Mouse (Mus musculus): ENCODE measurements around the gene D930048N14Rik. TPM values are rescaled to one million over a fixed set of nuclear protein-coding genes. Genes with fewer than 3 reads are reported as not detected.

Gene D930048N14Rik
- polyA plus RNA-seq, 1 experiment from 2014 or later, result 5.9 TPM

GRCm38 (mm10) chr11:51646245-51646644 is 4.5 kb upstream of the D930048N14Rik start:
- Histone ChIP-seq H3K27me3 (ENCODE audit: control insufficient read depth, insufficient read depth, low read length) (no peaks in the 10 kb centered on the region), H3K9me3 (replicated peaks; ENCODE audit: control insufficient read depth, low read length) (no peaks in the 10 kb centered on the region), H3K4me3 (replicated peaks; ENCODE audit: low read length) (no peak overlapping the region), H3K27ac (ENCODE audit: low read length) (0 out of 2 replicates have a peak overlapping the region, but pooled peaks have one; percentile 3), H3K36me3 (ENCODE audit: control insufficient read depth, insufficient read depth, low read length) (no peaks in the 10 kb centered on the region), H3K4me2 (ENCODE audit: low read depth, low read length) (no peak overlapping the region), H3K4me1 (ENCODE audit: control insufficient read depth, insufficient read depth, low read length) (peaks cover 24% of the 10 kb centered on the region), H3K9ac (ENCODE audit: low read length) (no peak overlapping the region)
- ATAC-seq (ENCODE audit: insufficient read depth, low FRiP score), result no peak
- 75% methylated on average over 7 of the region's 7 CpGs for WGBS

GRCm38 (mm10) chr11:51646751-51647667 is 3.7 kb upstream of the D930048N14Rik start:
- peak overlapping the region; percentile 27; the same call in 1 of the 2 replicates for H3K4me2 ChIP-seq (ENCODE audit: low read depth, low read length)
- WGBS, result 61% methylated on average over 15 of the region's 15 CpGs

GRCm38 (mm10) chr11:51648566-51648965 is 2.2 kb upstream of the D930048N14Rik start:
- H3K4me1 ChIP-seq (ENCODE audit: control insufficient read depth, insufficient read depth, low read length), result peaks cover 24% of the 10 kb centered on the region
- no peak for ATAC-seq (ENCODE audit: insufficient read depth, low FRiP score)

More at GRCm38 (mm10) chr11:51646751-51647667, 3.7 kb upstream of the D930048N14Rik start:
- ATAC-seq (ENCODE audit: insufficient read depth, low FRiP score), result no peak
- Histone ChIP-seq H3K27ac (ENCODE audit: low read length) (peak overlapping the region; percentile 48), H3K9me3 (replicated peaks; ENCODE audit: control insufficient read depth, low read length) (no peaks in the 10 kb centered on the region), H3K9ac (ENCODE audit: low read length) (peak overlapping the region; percentile 44; the same call in 1 of the 2 replicates), H3K4me1 (ENCODE audit: control insufficient read depth, insufficient read depth, low read length) (peaks cover 24% of the 10 kb centered on the region), H3K27me3 (ENCODE audit: control insufficient read depth, insufficient read depth, low read length) (no peaks in the 10 kb centered on the region), H3K4me3 (replicated peaks; ENCODE audit: low read length) (no peak overlapping the region), H3K36me3 (ENCODE audit: control insufficient read depth, insufficient read depth, low read length) (no peaks in the 10 kb centered on the region)

GRCm38 (mm10) chr11:51649111-51649888 is 1.5 kb upstream of the D930048N14Rik start:
- Histone ChIP-seq H3K4me3 (replicated peaks; ENCODE audit: low read length) (peak overlapping the region; percentile 73), H3K27ac (ENCODE audit: low read length) (peak overlapping the region; percentile 94; the same call in 1 of the 2 replicates), H3K4me1 (ENCODE audit: control insufficient read depth, insufficient read depth, low read length) (peaks cover 24% of the 10 kb centered on the region), H3K4me2 (ENCODE audit: low read depth, low read length) (peak overlapping the region; percentile 90), H3K9ac (ENCODE audit: low read length) (peak overlapping the region; percentile 85), H3K36me3 (ENCODE audit: control insufficient read depth, insufficient read depth, low read length) (no peaks in the 10 kb centered on the region), H3K27me3 (ENCODE audit: control insufficient read depth, insufficient read depth, low read length) (no peaks in the 10 kb centered on the region), H3K9me3 (replicated peaks; ENCODE audit: control insufficient read depth, low read length) (no peaks in the 10 kb centered on the region)
- WGBS, result 40% methylated on average over 11 of the region's 11 CpGs
- no peak for ATAC-seq (ENCODE audit: insufficient read depth, low FRiP score)

More at GRCm38 (mm10) chr11:51648566-51648965, 2.2 kb upstream of the D930048N14Rik start:
- Histone ChIP-seq H3K9me3 (replicated peaks; ENCODE audit: control insufficient read depth, low read length) (no peaks in the 10 kb centered on the region), H3K27ac (ENCODE audit: low read length) (peak overlapping the region; percentile 8; the same call in 1 of the 2 replicates), H3K4me3 (replicated peaks; ENCODE audit: low read length) (peak overlapping the region; percentile 73; the same call in 1 of the 2 replicates), H3K4me2 (ENCODE audit: low read depth, low read length) (peak overlapping the region; percentile 90), H3K27me3 (ENCODE audit: control insufficient read depth, insufficient read depth, low read length) (no peaks in the 10 kb centered on the region), H3K9ac (ENCODE audit: low read length) (peak overlapping the region; percentile 85), H3K36me3 (ENCODE audit: control insufficient read depth, insufficient read depth, low read length) (no peaks in the 10 kb centered on the region)
- 26% methylated on average over 3 of the region's 3 CpGs for WGBS

GRCm38 (mm10) chr11:51649889-51650199 is 910 bp upstream of the D930048N14Rik start:
- WGBS, result 4% methylated on average over 7 of the region's 7 CpGs
- H3K9me3 ChIP-seq (replicated peaks; ENCODE audit: control insufficient read depth, low read length), result no peaks in the 10 kb centered on the region
- peak overlapping the region; percentile 73 for H3K4me3 ChIP-seq (replicated peaks; ENCODE audit: low read length)
- H3K27me3 ChIP-seq (ENCODE audit: control insufficient read depth, insufficient read depth, low read length), result no peaks in the 10 kb centered on the region
- ATAC-seq (ENCODE audit: insufficient read depth, low FRiP score), result no peak
- peak overlapping the region; percentile 94; the same call in 1 of the 2 replicates for H3K27ac ChIP-seq (ENCODE audit: low read length)
- H3K36me3 ChIP-seq (ENCODE audit: control insufficient read depth, insufficient read depth, low read length), result no peaks in the 10 kb centered on the region
- peaks cover 24% of the 10 kb centered on the region for H3K4me1 ChIP-seq (ENCODE audit: control insufficient read depth, insufficient read depth, low read length)
- H3K9ac ChIP-seq (ENCODE audit: low read length), result peak overlapping the region; percentile 85
- H3K4me2 ChIP-seq (ENCODE audit: low read depth, low read length), result peak overlapping the region; percentile 90

- WGBS, result under 1% methylated on average over 30 of the region's 30 CpGs
- H3K4me1 ChIP-seq (ENCODE audit: control insufficient read depth, insufficient read depth, low read length), result peaks cover 23% of the 10 kb centered on the region
Measured at GRCm38 (mm10) chr11:51650261-51650660, 493 bp upstream of the D930048N14Rik start.

GRCm38 (mm10) chr11:51652889-51653418 is 2.2 kb downstream of the D930048N14Rik start:
- Histone ChIP-seq H3K9ac (ENCODE audit: low read length) (no peak overlapping the region), H3K9me3 (replicated peaks; ENCODE audit: control insufficient read depth, low read length) (no peaks in the 10 kb centered on the region), H3K4me1 (ENCODE audit: control insufficient read depth, insufficient read depth, low read length) (peaks cover 13% of the 10 kb centered on the region), H3K4me3 (replicated peaks; ENCODE audit: low read length) (no peak overlapping the region), H3K27ac (ENCODE audit: low read length) (no peak overlapping the region), H3K4me2 (ENCODE audit: low read depth, low read length) (no peak overlapping the region), H3K27me3 (ENCODE audit: control insufficient read depth, insufficient read depth, low read length) (no peaks in the 10 kb centered on the region), H3K36me3 (ENCODE audit: control insufficient read depth, insufficient read depth, low read length) (no peaks in the 10 kb centered on the region)
- ATAC-seq (ENCODE audit: insufficient read depth, low FRiP score), result no peak
- 89% methylated on average over 4 of the region's 4 CpGs for WGBS

More at GRCm38 (mm10) chr11:51650261-51650660, 493 bp upstream of the D930048N14Rik start:
- Histone ChIP-seq H3K4me3 (replicated peaks; ENCODE audit: low read length) (peak overlapping the region; percentile 73), H3K27me3 (ENCODE audit: control insufficient read depth, insufficient read depth, low read length) (no peaks in the 10 kb centered on the region), H3K9ac (ENCODE audit: low read length) (peak overlapping the region; percentile 85), H3K9me3 (replicated peaks; ENCODE audit: control insufficient read depth, low read length) (no peaks in the 10 kb centered on the region), H3K36me3 (ENCODE audit: control insufficient read depth, insufficient read depth, low read length) (no peaks in the 10 kb centered on the region), H3K4me2 (ENCODE audit: low read depth, low read length) (peak overlapping the region; percentile 90), H3K27ac (ENCODE audit: low read length) (peak overlapping the region; percentile 94)
- ATAC-seq (ENCODE audit: insufficient read depth, low FRiP score), result no peak

- ATAC-seq (ENCODE audit: insufficient read depth, low FRiP score), result no peak
- H3K9ac ChIP-seq (ENCODE audit: low read length), result no peak overlapping the region
- no peaks in the 10 kb centered on the region for H3K9me3 ChIP-seq (replicated peaks; ENCODE audit: control insufficient read depth, low read length)
- no peak overlapping the region for H3K4me2 ChIP-seq (ENCODE audit: low read depth, low read length)
- H3K4me3 ChIP-seq (replicated peaks; ENCODE audit: low read length), result no peak overlapping the region
- H3K27ac ChIP-seq (ENCODE audit: low read length), result no peak overlapping the region; the same call in 1 of the 2 replicates
- H3K27me3 ChIP-seq (ENCODE audit: control insufficient read depth, insufficient read depth, low read length), result no peaks in the 10 kb centered on the region
- H3K36me3 ChIP-seq (ENCODE audit: control insufficient read depth, insufficient read depth, low read length), result no peaks in the 10 kb centered on the region
- 80% methylated on average over 6 of the region's 6 CpGs for WGBS
- peaks cover 11% of the 10 kb centered on the region for H3K4me1 ChIP-seq (ENCODE audit: control insufficient read depth, insufficient read depth, low read length)
Measured at GRCm38 (mm10) chr11:51653736-51654135, 3.0 kb downstream of the D930048N14Rik start.

All from stomach, embryonic 16.5 days (tissue).